Mouse (Mus musculus) limb, embryonic 12.5 days (tissue): ENCODE data around the gene Cnot1. TPM values are rescaled to one million over a fixed set of nuclear protein-coding genes. Genes with fewer than 3 reads are reported as not detected.

Experiments used
- ATAC-seq: fragments of 200-750 bp; cut with Nextera tagmentation; 2 replicates; pipeline ENCODE4 v1.8.0; 2017; ENCODE audit warnings: low read depth, moderate TSS enrichment; ENCODE audit not compliant: insufficient number of reproducible peaks, insufficient read depth, low FRiP score, low TSS enrichment
- H3K27ac ChIP-seq: fragments of 300-500 bp; sonication (generic); 2 replicates; pipeline ENCODE4 v1.5.1; 2016; ENCODE audit warnings: mild to moderate bottlenecking, moderate library complexity
- H3K27me3 ChIP-seq: fragments of 300-500 bp; sonication (generic); 2 replicates; pipeline ENCODE4 v1.6.1; 2016; ENCODE audit warnings: mild to moderate bottlenecking, moderate library complexity
- H3K36me3 ChIP-seq: fragments of 300-500 bp; sonication (generic); 2 replicates; pipeline ENCODE4 v1.6.1; 2016; ENCODE audit warnings: mild to moderate bottlenecking, moderate library complexity
- H3K4me1 ChIP-seq: fragments of 300-500 bp; sonication (generic); replicated peaks from 2 replicates; pipeline ENCODE4 v1.6.1; 2016
- H3K4me2 ChIP-seq: fragments of 300-500 bp; sonication (generic); 2 replicates; pipeline ENCODE4 v1.6.1; 2016; ENCODE audit warnings: mild to moderate bottlenecking, moderate library complexity
- H3K4me3 ChIP-seq: fragments of 300-500 bp; sonication (generic); replicated peaks from 2 replicates; pipeline ENCODE4 v1.5.1; 2016; ENCODE audit warnings: mild to moderate bottlenecking
- H3K9ac ChIP-seq: fragments of 300-500 bp; sonication (generic); replicated peaks from 2 replicates; pipeline ENCODE4 v1.6.1; 2016; ENCODE audit warnings: mild to moderate bottlenecking, moderate library complexity
- H3K9me3 ChIP-seq: fragments of 300-500 bp; sonication (generic); 2 replicates; pipeline ENCODE4 v1.6.1; 2016; ENCODE audit warnings: mild to moderate bottlenecking, moderate library complexity
- WGBS: fragments of 180-500 bp; shearing (Covaris S2); methylation state at CpG from one replicate; pipeline ENCODE4 v1.1.7; 2016; 5-methylcytosine and 5-hydroxymethylcytosine counted together
- polyA plus RNA-seq: library from polyadenylated mRNA; unstranded; fragments of >200 nt; fragmentation: Nextera tagmentation; extraction: Ambion mirVana; gene quantifications from 2 replicates; pipeline ENCODE4 v1.2.1, GENCODE M21; 2016

Gene Cnot1
- polyA plus RNA-seq, 1 experiment from 2014 or later, result 91.3 TPM

DNA sequence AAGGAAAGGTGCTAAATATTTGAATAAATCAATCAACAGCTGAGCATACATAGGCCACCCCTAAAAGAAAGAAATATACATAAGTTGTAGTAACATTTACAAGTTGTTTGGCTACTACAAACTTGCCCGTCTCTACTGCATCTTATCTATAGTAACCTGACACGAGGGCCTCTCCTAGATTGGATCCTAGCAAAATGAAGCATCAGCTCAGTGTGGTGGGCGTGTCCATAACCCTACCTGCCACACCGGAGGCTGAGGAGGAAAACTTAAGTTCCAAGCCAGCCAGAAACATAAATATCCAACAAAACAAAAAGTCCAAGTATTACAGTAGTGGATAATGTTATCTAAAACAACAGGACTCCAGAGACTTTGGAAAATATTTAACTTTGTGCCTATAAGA lies 79.6 kb downstream of the Cnot1 start:
- Histone ChIP-seq H3K4me2 (no peak overlapping the region), H3K27me3 (no peaks in the 10 kb centered on the region), H3K4me3 (no peak overlapping the region), H3K9ac (no peak overlapping the region), H3K4me1 (no peaks in the 10 kb centered on the region), H3K9me3 (no peaks in the 10 kb centered on the region), H3K27ac (no peak overlapping the region), H3K36me3 (peaks cover 91% of the 10 kb centered on the region)
- WGBS, result 85% methylated on average over 4 of the region's 4 CpGs
- no peak for ATAC-seq

DNA sequence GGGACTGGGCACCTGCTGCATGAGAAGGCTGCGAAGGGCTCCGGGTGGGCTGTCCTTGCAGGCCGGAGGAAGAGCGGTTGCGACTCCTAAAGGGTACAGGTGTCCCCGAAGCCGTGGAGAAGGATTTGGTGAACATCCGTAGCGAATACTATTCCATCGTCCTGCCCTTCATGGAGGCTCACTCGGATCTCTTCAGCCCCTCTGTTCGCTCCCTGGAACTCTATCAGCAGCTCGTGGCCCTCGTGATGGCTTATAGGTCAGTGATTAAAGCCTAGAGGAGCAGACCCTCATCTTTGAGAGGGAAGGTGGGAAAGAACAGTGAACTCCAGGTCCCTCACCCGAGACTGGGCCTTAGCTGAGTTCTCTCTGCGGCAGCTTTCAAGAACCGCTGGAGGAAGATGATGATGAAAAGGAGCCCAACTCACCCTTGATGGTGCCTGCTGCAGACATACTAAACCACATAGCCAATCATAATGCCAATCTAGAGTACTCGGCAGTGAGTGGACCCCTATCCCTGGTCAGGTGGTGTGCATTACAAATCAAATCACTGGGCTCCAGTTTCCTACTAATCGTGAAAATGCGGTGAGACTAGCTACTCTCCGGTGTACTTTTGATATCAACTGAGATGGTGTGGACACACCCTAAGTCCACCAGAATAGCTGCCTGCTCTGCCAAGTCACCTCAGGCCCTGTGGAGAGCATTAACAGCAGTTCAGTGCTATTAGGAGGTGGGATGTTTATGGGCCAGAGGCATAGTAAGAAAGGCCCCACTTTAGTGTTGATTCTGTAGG lies 90.5 kb downstream of the Cnot1 start:
- Histone ChIP-seq H3K9ac (peak overlapping the region; percentile 85), H3K9me3 (no peaks in the 10 kb centered on the region), H3K4me3 (peak overlapping the region; percentile 91), H3K27me3 (no peaks in the 10 kb centered on the region), H3K4me1 (peaks cover 14% of the 10 kb centered on the region), H3K27ac (peak overlapping the region; percentile 78), H3K36me3 (peaks cover 42% of the 10 kb centered on the region), H3K4me2 (peak overlapping the region; percentile 87)
- WGBS, result 19% methylated on average over 21 of the region's 21 CpGs
- ATAC-seq, result no peak

DNA sequence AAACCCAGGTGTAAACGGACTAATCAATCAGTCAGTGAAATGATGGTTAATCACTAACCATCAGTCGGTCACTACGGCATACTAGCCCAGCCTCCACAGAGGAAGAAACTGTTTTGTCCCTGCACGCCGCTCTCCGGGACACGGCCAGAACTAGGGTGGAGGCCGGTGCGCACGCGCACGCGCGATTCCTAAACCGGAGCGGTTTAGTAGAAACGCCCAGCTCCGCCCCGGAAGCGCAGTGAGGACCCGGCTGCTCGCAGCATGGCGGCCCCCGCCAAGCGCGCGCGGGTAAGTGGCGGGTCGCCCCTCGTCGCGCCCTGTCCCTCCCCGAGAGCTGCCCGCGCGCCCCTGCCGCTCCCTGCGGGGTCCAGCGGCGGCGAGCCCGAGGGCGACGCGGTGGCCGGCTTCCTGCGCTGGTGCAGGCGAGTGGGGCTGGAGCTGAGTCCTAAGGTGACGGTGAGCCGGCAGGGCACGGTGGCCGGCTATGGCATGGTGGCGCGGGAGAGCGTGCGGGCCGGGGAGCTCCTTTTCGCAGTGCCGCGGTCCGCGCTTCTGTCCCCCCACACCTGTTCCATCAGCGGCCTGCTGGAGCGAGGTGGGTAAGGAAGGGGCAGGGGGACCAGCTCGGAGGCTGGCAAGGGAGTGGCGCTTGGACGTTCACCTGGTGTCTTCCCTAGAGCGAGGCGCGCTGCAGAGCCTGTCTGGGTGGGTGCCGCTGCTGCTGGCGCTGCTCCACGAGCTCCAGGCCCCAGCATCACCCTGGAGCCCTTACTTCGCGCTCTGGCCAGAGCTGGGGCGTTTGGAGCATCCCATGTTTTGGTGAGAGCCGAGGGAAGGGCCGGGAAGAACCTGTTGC lies 91.4 kb downstream of the Cnot1 start, which contains the start of gene Setd6:
Setd6 (plus strand) TSS at position 206 of the 856 bp plus-strand sequence.
- Histone ChIP-seq H3K27me3 (no peaks in the 10 kb centered on the region), H3K4me2 (peak within 1 kb of the TSS; percentile 87), H3K4me1 (peaks cover 14% of the 10 kb centered on the region), H3K27ac (peak within 1 kb of the TSS; percentile 78), H3K4me3 (peak within 1 kb of the TSS; percentile 91), H3K9ac (peak within 1 kb of the TSS; percentile 85), H3K36me3 (peaks cover 34% of the 10 kb centered on the region), H3K9me3 (no peaks in the 10 kb centered on the region)
- under 1% methylated on average over 67 of the region's 79 CpGs for WGBS
- ATAC-seq, result peak; percentile 79

DNA sequence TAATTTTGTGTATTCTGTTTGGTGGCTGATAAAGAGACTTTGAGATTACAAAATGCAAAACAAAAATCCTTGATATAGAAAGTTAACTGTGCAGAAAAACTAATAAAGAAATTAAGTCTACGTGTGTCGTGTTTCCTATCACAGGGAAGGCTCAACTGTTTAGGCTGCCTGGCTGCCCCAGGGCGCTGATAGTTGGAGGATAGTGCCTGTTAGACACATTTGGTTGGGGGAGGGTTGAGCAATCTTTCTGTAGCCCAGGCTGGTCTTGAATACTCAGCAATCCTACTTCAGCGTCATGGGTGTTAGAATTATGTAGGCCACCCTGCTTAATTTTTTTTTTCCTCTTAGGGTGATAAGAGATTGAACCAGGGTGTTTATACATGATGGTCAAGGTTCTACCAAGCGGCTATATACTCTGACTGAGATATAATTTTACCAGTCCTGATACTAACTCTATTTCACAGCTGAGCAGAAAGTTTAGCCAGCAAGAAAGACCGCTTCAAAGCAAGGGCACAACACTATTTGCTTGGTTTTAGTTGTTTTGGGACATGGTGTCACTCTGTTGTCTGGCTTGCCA lies 92.3 kb downstream of the Cnot1 start:
- H3K27me3 ChIP-seq, result no peaks in the 10 kb centered on the region
- peaks cover 14% of the 10 kb centered on the region for H3K4me1 ChIP-seq
- H3K9me3 ChIP-seq, result no peaks in the 10 kb centered on the region
- WGBS, result 90% methylated on average over 6 of the region's 6 CpGs
- H3K27ac ChIP-seq, result no peak overlapping the region
- peak overlapping the region; percentile 91 for H3K4me3 ChIP-seq
- H3K9ac ChIP-seq, result no peak overlapping the region
- no peak for ATAC-seq
- peaks cover 25% of the 10 kb centered on the region for H3K36me3 ChIP-seq
- peak overlapping the region; percentile 87 for H3K4me2 ChIP-seq

DNA sequence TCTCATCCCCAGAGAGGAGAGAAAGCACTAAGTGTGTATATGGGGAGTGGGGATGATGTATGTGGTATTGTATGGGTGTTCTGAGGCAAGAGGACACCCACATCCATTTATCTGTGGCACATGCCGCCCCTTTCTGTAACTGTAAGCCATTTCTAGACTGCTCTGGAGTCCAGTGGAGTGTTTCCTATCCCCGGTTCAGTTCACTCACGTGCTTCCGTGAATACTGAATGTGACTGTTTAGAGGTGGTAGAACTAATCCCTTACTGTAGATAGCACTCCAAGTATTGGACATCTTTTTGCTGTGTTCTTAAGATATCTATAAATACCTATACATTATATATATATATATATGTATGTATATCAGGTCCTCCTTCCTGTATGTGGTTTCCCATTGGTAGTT lies 92.9 kb downstream of the Cnot1 start:
- WGBS, result 90% methylated on average over 4 of the region's 4 CpGs
- Histone ChIP-seq H3K4me3 (no peak overlapping the region), H3K27me3 (no peaks in the 10 kb centered on the region), H3K4me1 (peaks cover 14% of the 10 kb centered on the region), H3K4me2 (no peak overlapping the region), H3K27ac (no peak overlapping the region), H3K9me3 (no peaks in the 10 kb centered on the region), H3K36me3 (peaks cover 19% of the 10 kb centered on the region), H3K9ac (no peak overlapping the region)
- no peak for ATAC-seq

DNA sequence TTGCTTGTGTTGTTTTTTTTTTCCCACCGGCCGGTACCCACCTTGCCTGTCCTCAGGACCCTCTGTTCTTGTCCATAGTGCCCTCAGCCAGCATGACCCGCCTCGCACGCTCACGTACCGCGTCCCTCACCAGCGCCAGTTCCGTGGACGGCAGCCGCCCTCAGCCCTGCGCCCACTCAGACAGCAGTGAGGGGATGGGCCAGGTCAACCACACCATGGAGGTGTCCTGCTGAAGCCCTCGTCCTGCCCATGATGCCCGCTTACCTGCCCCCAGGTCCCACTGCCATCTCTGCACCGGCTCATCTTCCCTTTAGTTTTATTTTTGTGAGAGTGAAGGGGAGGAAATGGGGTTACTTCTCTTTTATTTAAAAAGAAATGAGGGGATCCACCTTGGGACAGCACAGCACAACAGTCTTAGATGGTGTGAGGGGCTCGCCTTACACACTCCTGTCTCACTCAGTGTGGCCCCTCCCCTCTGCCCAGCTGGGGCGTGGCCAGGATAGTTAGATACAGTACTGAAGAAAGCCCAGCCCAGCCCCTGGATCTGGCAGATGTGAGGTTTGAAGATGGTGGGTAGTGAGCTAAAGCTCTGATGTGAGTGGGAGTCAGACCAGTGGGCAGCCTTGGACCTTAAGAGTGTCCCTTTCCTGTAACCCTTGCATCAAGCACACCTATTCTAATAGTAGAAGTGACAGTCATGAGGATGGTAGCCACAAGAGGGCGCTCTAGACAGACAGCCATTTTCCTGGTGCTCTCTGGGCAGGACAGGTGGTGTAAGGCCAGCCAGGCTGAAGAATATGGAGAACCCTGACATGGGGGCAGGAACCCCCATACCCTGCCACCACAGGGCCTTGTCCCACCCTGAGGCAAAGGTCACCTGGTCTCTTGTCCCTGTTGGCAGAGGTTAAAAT lies 93.9 kb downstream of the Cnot1 start:
- H3K9ac ChIP-seq, result no peak overlapping the region
- peak; percentile 57 for ATAC-seq
- no peaks in the 10 kb centered on the region for H3K27me3 ChIP-seq
- no peaks in the 10 kb centered on the region for H3K9me3 ChIP-seq
- 79% methylated on average over 19 of the region's 19 CpGs for WGBS
- peaks cover 9% of the 10 kb centered on the region for H3K36me3 ChIP-seq
- H3K4me1 ChIP-seq, result peaks cover 14% of the 10 kb centered on the region
- no peak overlapping the region for H3K4me2 ChIP-seq
- H3K27ac ChIP-seq, result no peak overlapping the region
- no peak overlapping the region for H3K4me3 ChIP-seq

DNA sequence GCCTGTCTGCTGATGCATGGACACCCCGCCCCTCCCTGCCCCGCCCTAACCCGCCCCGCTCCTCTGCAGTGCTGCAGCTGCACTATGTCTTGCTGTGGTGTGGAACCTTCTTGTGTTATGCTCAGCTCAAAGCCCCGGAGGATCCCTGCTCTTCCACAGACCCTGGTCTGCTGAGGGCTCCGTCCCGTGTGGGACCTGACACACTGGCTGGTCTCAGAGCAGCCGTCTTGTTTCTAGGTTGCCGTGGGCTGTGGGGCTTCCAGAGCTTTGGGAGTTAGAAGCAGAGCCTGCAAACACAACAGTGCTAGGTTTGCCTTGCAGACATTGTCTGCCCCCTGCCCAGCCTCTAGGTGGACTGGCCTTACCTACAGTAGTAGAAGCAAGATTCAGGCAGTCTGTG lies 94.9 kb downstream of the Cnot1 start:
- H3K27me3 ChIP-seq, result no peaks in the 10 kb centered on the region
- no peak for ATAC-seq

DNA sequence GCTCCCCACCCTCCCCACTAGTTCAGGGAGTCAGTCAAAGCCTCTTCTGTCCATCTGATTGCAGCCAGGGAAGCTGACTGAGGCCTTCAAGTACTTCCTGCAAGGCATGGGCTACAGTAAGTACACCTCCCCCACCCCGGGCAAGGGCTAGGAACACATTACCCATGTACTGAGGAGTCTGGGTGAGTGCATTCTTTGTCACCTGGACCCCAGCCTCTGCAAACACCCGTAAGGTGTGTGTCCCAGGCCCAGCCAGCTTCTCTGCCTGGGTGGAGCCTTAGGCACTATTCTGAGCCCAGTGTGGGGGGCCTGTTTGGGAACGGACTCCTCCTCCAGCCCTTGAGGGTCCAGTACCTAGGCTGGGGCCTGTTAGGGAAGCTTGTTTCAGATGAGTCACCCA lies 96.2 kb downstream of the Cnot1 start:
- ATAC-seq, result no peak
- 66% methylated on average over 3 of the region's 3 CpGs for WGBS
- H3K27ac ChIP-seq, result no peak overlapping the region

More for the DNA sequence above, 94.9 kb downstream of the Cnot1 start:
- WGBS, result 80% methylated on average over 9 of the region's 9 CpGs
- Histone ChIP-seq H3K4me3 (no peak overlapping the region), H3K9ac (no peak overlapping the region), H3K4me1 (peaks cover 14% of the 10 kb centered on the region), H3K36me3 (no peaks in the 10 kb centered on the region), H3K4me2 (no peak overlapping the region), H3K27ac (no peak overlapping the region), H3K9me3 (no peaks in the 10 kb centered on the region)

DNA sequence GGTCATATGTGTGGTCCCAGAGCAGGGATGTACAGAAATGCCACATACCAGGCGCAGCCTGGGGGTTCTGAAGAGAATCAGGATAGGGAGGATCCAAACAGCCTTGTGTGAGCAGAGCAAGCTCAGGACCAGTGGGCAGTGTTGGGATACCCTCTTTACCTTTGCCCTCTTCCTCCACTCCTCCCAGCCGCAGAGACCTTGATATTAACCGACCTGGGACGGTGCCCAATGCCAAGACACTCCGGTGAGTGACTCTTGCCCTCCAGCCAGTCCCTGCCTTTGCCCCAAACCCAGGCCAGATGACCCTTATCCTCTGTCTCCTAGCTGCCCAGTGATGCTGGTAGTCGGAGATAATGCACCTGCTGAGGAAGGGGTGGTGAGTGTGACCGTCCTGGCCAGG lies 97.7 kb downstream of the Cnot1 start:
- no peak overlapping the region for H3K4me3 ChIP-seq
- H3K4me1 ChIP-seq, result no peaks in the 10 kb centered on the region
- 0 out of 2 replicates have a peak, but pooled peaks cover 3% of the 10 kb centered on the region for H3K36me3 ChIP-seq
- H3K27me3 ChIP-seq, result no peaks in the 10 kb centered on the region
- no peak overlapping the region for H3K9ac ChIP-seq
- ATAC-seq, result no peak
- H3K27ac ChIP-seq, result no peak overlapping the region
- no peaks in the 10 kb centered on the region for H3K9me3 ChIP-seq
- WGBS, result 81% methylated on average over 7 of the region's 7 CpGs
- no peak overlapping the region for H3K4me2 ChIP-seq

More for the DNA sequence above, 96.2 kb downstream of the Cnot1 start:
- H3K4me1 ChIP-seq, result 0 out of 2 replicates have a peak, but pooled peaks cover 2% of the 10 kb centered on the region
- no peaks in the 10 kb centered on the region for H3K9me3 ChIP-seq
- no peak overlapping the region for H3K4me3 ChIP-seq
- no peak overlapping the region for H3K4me2 ChIP-seq
- no peaks in the 10 kb centered on the region for H3K27me3 ChIP-seq
- 0 out of 2 replicates have a peak, but pooled peaks cover 3% of the 10 kb centered on the region for H3K36me3 ChIP-seq
- H3K9ac ChIP-seq, result no peak overlapping the region

DNA sequence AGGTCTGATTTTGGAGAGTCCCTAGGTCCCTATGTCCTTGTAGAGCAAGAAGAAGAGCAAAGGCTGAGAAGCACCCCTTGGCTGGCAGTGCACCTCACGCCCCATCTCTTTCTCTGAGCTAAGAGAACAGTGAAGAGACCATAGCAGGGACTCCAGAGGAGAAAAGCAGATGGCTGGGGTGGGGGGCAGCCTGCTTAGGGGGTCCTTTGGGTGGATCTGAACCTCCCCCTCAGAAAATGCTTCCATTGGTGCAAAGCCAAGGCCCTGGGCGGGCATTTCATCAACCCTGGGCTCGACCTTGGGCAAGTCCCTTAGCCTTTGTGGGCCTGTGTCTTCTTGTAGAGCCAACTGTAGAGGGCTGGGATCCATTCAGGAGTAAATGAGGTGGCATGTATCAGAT lies 102.7 kb downstream of the Cnot1 start:
- Histone ChIP-seq H3K9me3 (no peaks in the 10 kb centered on the region), H3K27ac (no peak overlapping the region), H3K4me1 (peaks cover 18% of the 10 kb centered on the region), H3K36me3 (0 out of 2 replicates have a peak, but pooled peaks cover 3% of the 10 kb centered on the region), H3K4me2 (no peak overlapping the region), H3K4me3 (no peak overlapping the region), H3K27me3 (peaks cover 14% of the 10 kb centered on the region), H3K9ac (no peak overlapping the region)
- WGBS, result 93% methylated on average over 3 of the region's 3 CpGs
- ATAC-seq, result no peak
